Comparison of ENCODE assay signal across 19 mouse cellular contexts in genomic region chr1:73214305-73214946, GRCm38 (mm10).
DNase-seq lines count a peak whose midpoint lies in the region; ATAC-seq and TF ChIP-seq lines count a peak whose summit lies in the region.
"Had no signal": no experiment of that assay in that cellular context is flagged by ENCODE, and none has a peak within 500 bp of the region (broad histone marks: within the 10 kb centered on the region; RNA-seq: fewer than 3 reads in every experiment).

No protein-coding gene starts in this region.

- H3K4me3 ChIP-seq in limb, embryonic 14.5 days (replicated peaks; ENCODE audit: low read length) = no peak overlapping the region
- H3K4me3 ChIP-seq in limb, embryonic 10.5 days = no peak overlapping the region
- H3K4me3 ChIP-seq in stomach, embryonic 15.5 days (replicated peaks) = no peak overlapping the region
- H3K4me3 ChIP-seq: embryonic facial prominence, embryonic 12.5 days; hindbrain, embryonic 10.5 days; liver, embryonic 12.5 days; midbrain, embryonic 12.5 days; myocyte had no signal

- peak; percentile 38 to 46 for DNase-seq in heart, adult 18-20 months
- no peak for DNase-seq in heart, postnatal 25 days (ENCODE audit: low spot score)
- peak; percentile 63 for DNase-seq in limb, embryonic 14.5 days (ENCODE audit: low spot score)
- no peak for DNase-seq in limb, embryonic 10.5 days (ENCODE audit: low spot score)
- DNase-seq in kidney, adult 9 months = peak; percentile 24
- no peak for DNase-seq in thymus, postnatal 36 days
- DNase-seq in retina, embryonic 14.5 days (ENCODE audit: low spot score) = no peak
- DNase-seq: adrenal gland, postnatal 36 days; cerebellum, postnatal 14 days; right cerebral cortex, adult 18-20 months; spleen, adult 18-20 months; thymus, postnatal 4 days had no signal

- WGBS in limb, embryonic 14.5 days = 81% methylated on average over 5 of the region's 5 CpGs
- 86% methylated on average over 5 of the region's 5 CpGs for WGBS in limb, embryonic 10.5 days
- WGBS in stomach, embryonic 15.5 days = 40% methylated on average over 5 of the region's 5 CpGs

- no peak overlapping the region for H3K9ac ChIP-seq in limb, embryonic 14.5 days (ENCODE audit: low read depth, low read length, severe bottlenecking)
- no peak overlapping the region for H3K9ac ChIP-seq in stomach, embryonic 15.5 days
- H3K9ac ChIP-seq: embryonic facial prominence, embryonic 12.5 days; liver, embryonic 12.5 days; midbrain, embryonic 12.5 days had no signal

- intact Hi-C loops in heart, postnatal 25 days (cut with DNase I) = no loop called here

- H3K9me3 ChIP-seq in limb, embryonic 14.5 days (ENCODE audit: control insufficient read depth, low read length) = no peaks in the 10 kb centered on the region
- no peaks in the 10 kb centered on the region for H3K9me3 ChIP-seq in limb, embryonic 10.5 days (replicated peaks)
- no peaks in the 10 kb centered on the region for H3K9me3 ChIP-seq in stomach, embryonic 15.5 days
- H3K9me3 ChIP-seq: embryonic facial prominence, embryonic 12.5 days; hindbrain, embryonic 10.5 days; liver, embryonic 12.5 days; midbrain, embryonic 12.5 days had no signal

- no peaks in the 10 kb centered on the region for H3K36me3 ChIP-seq in limb, embryonic 14.5 days (ENCODE audit: control insufficient read depth, insufficient read depth, low read length)
- H3K36me3 ChIP-seq in limb, embryonic 10.5 days = no peaks in the 10 kb centered on the region
- no peaks in the 10 kb centered on the region for H3K36me3 ChIP-seq in stomach, embryonic 15.5 days
- H3K36me3 ChIP-seq: embryonic facial prominence, embryonic 12.5 days; hindbrain, embryonic 10.5 days; liver, embryonic 12.5 days; midbrain, embryonic 12.5 days had no signal

- no peak for TF ChIP-seq POLR2A in limb, embryonic 14.5 days (IDR thresholded peaks at IDR 0.05; ENCODE audit: borderline replicate concordance, extremely low read depth, insufficient read depth, insufficient read length)

- H3K27ac ChIP-seq in limb, embryonic 14.5 days (replicated peaks; ENCODE audit: low read depth, low read length) = no peak overlapping the region
- H3K27ac ChIP-seq in limb, embryonic 10.5 days = no peak overlapping the region
- 0 out of 2 replicates have a peak overlapping the region, but pooled peaks have one; percentile 5 for H3K27ac ChIP-seq in stomach, embryonic 15.5 days
- H3K27ac ChIP-seq: embryonic facial prominence, embryonic 12.5 days; hindbrain, embryonic 10.5 days; liver, embryonic 12.5 days; macrophage; midbrain, embryonic 12.5 days had no signal

- ATAC-seq in limb, embryonic 14.5 days (ENCODE audit: low FRiP score, low read depth) = no peak
- ATAC-seq in stomach, embryonic 15.5 days (ENCODE audit: insufficient read depth, low FRiP score, low read depth) = peak; percentile 56; the same call in 1 of the 2 replicates
- ATAC-seq: liver, embryonic 12.5 days had no signal

- no peak overlapping the region for H3K4me2 ChIP-seq in limb, embryonic 14.5 days (replicated peaks; ENCODE audit: low read depth, low read length, severe bottlenecking)
- no peak overlapping the region for H3K4me2 ChIP-seq in stomach, embryonic 15.5 days
- H3K4me2 ChIP-seq: embryonic facial prominence, embryonic 12.5 days; liver, embryonic 12.5 days; midbrain, embryonic 12.5 days had no signal

- no peaks in the 10 kb centered on the region for H3K27me3 ChIP-seq in limb, embryonic 14.5 days (ENCODE audit: control insufficient read depth, insufficient read depth, low read length)
- H3K27me3 ChIP-seq in limb, embryonic 10.5 days (ENCODE audit: low read depth, poor library complexity, severe bottlenecking) = no peaks in the 10 kb centered on the region
- H3K27me3 ChIP-seq in stomach, embryonic 15.5 days (replicated peaks) = no peaks in the 10 kb centered on the region
- H3K27me3 ChIP-seq: embryonic facial prominence, embryonic 12.5 days; liver, embryonic 12.5 days; midbrain, embryonic 12.5 days had no signal

- H3K4me1 ChIP-seq in limb, embryonic 14.5 days (ENCODE audit: control insufficient read depth, insufficient read depth, low read length) = no peaks in the 10 kb centered on the region
- H3K4me1 ChIP-seq in limb, embryonic 10.5 days = peaks cover 6% of the 10 kb centered on the region; the same call in 1 of the 2 replicates
- H3K4me1 ChIP-seq in stomach, embryonic 15.5 days = no peaks in the 10 kb centered on the region
- H3K4me1 ChIP-seq: embryonic facial prominence, embryonic 12.5 days; hindbrain, embryonic 10.5 days; liver, embryonic 12.5 days; midbrain, embryonic 12.5 days had no signal

Comparison
In these comparisons a context has a peak if more than half of its experiments do, and no peak if none do; other contexts are left out.
1. DNase-seq: peak in heart, adult 18-20 months (2 of 2), limb, embryonic 14.5 days (single experiment) and kidney, adult 9 months (single experiment); none in heart, postnatal 25 days (single experiment), limb, embryonic 10.5 days (single experiment), thymus, postnatal 36 days (0 of 2) and retina, embryonic 14.5 days (single experiment).